Mouse (Mus musculus) erythroblast, embryonic 14.5 days (primary cell): ENCODE results near the gene Ccdc73.

Experiments used
- GATA1 ChIP-seq: IDR thresholded peaks from 2 replicates; pipeline ENCODE4 v1.6.1; 2012; ENCODE audit warnings: low read length, inconsistent platforms, mixed read lengths
- TAL1 ChIP-seq: IDR thresholded peaks from 3 replicates; pipeline ENCODE4 v1.6.1; 2012; ENCODE audit warnings: low read length, inconsistent platforms, mixed read lengths

DNA sequence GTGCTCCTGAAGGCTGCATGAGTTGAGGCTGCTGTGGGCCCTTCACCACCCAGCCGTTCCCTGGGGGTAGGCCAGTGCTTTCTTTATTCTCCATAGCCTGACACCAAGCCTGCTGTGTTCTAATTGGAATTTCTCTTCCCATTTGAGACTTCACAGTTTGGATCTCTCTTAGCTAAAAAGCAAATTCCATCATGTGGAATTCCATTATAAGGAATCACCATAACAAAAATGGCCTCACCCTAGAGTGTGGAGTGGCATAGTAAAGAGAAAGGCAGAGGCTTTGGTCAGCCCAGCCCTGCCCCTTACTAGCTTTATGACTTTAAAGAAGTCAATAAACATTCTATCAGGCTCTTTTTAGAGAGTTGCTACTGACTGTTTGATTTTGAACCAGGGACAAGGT lies 180.7 kb downstream of the Ccdc73 start:
- no peak for TF ChIP-seq GATA1
- no peak for TF ChIP-seq TAL1
